Mouse (Mus musculus) heart, adult 2 months (tissue): Measurements from ENCODE around the gene Wdr61.

ENCODE experiments used
- CTCF ChIP-seq: fragments of 200-600 bp; IDR thresholded peaks from 2 replicates; pipeline ENCODE4 v1.8.1; 2022; ENCODE audit warnings: antibody characterized with exemption, mild to moderate bottlenecking, moderate library complexity
- POLR2A ChIP-seq: fragments of 200-500 bp; IDR thresholded peaks from 2 replicates; pipeline ENCODE4 v1.6.1; 2011; ENCODE audit warnings: mild to moderate bottlenecking, low read depth, low read length, control low read depth; ENCODE audit not compliant: insufficient read depth

- TF ChIP-seq POLR2A: no peak
- no peak for TF ChIP-seq CTCF
Observed at GRCm38 (mm10) chr9:54770140-54770780, 35.9 kb upstream of the Wdr61 start.
